Mouse (Mus musculus): ENCODE measurements around the gene Rrp1. TPM values are rescaled to one million over a fixed set of nuclear protein-coding genes. Genes with fewer than 3 reads are reported as not detected.
A peak's percentile ranks its signal among the peaks of the same experiment; 100 is the strongest.
"Not testable (repeated sequence)": the region's sequence is repeated elsewhere in the genome, so short reads cannot be mapped to it uniquely, and the experiment has no call there.

Gene Rrp1
- polyA plus RNA-seq, 2 experiments from 2014 or later = 107 to 148 TPM

DNA sequence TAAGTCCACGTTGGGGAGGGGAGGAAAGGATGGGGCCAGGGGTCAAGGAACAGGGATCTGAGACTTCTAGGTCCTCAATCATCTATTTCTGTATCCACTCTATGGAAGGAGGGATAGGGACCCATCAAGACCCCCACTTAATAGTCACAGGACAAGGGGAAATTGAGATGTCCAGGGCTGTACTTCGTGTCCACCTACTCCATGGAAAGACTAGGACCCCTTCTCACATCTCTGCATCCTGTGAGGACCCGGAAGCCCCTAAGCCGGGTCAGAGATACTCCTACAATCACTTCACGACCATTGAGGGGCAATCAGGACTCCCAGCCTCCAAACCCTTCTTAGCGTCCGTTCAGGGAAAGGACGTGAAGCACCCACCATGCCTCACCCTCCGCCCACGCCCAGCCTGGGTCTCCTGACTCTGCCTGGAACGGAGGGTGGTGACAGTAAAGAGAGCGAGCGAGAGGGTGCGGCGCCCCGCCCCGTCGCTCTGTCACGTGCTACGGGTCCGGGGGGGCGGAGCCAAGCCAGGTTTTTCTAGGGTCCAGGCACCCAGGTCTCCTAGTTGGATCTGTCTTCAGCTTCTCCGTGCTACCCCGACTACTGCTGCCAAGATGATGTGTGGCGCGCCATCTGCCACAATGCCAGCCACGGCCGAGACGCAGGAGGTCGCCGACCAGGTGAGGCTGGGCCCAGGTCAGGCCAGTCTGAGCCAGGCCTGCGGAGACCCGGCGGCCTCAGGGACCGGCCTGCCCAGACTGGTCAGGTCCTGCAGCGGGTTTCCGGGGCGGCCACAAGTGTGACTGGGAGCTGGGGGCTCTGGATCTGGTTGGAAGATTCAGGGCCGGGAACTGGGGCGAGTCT, 12.6 kb upstream of the Rrp1 start, which contains the start of gene Cstb:
Cstb (plus strand) TSS at position 489 of the 861 bp plus-strand sequence.
- peak; percentile 95 for ATAC-seq

DNA sequence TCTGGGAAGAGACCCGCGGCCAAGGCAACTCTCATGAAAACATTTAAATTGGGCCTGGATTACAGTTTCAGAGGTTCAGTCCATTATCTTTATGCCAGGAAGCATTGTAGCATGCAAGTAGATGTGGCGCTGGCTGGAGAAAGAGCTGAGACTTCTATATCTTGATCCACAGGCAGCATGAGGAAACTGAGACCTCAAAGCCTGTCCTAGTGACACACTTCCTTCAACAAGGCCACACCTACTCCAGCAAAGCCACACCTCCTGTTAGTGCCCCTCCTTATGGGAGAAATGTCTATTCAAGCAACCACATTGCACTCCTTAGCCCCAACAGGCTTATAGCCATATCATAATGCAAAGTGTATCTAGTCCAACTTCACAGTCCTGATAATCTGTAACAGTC, 9.8 kb upstream of the Rrp1 start:
- ATAC-seq = no peak

DNA sequence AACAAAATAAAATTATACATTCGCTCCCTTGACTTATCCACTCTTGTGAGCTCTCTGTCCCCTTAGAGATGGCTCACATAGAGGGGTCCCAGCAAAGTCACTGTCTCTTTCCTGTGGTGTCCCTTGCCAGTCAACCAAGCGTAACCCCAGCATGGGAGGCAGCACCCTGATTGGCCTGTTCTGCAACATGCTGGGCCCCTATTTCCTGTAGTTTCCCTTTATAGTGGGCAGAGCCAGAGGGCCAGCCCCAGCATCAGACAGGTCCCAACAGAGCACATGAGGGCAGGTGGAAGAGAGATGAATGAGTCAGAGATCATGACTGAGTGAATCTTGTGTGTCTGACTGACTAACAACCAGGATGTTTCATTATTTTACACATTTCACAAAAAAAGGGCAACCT, 8.1 kb upstream of the Rrp1 start:
- no peak for ATAC-seq

DNA sequence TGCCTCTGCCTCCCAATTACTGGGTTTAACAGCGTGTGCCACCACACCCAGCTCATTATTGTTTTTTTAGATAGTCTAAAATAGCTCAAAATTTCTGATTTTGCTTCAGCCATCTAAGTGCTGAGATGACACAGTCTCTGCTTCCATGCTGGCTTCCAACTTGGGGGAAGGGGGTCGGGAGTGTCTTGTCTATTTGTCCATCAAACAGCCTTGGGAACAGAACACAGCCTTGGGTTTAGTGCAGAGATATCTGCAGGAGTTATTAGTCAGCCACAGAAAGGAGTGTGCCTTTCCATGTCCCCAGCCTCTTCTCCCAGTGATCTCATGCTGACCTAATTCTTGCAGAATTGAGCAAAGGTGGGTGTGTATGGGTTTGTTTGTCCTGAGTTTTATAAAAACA, 5.9 kb upstream of the Rrp1 start:
- no peak for ATAC-seq

DNA sequence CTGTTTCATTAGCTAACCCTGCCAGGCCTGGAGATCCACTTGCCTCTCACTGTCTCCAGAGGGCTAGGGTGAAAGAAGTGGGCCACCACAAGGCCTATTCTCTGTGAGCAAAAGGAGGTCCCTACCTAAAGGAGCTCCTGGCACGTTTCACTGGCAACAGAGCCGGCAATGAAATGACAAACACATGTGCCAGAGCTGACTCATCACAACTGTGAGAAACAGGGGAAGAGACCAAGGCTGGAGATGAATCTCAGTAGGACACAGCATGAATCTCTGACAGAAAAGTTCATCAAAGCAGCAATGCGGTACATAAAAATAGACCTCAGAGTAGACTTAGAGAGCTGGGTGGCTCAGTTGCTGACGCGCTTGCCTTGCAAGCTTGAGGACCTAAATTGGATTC, 5.0 kb upstream of the Rrp1 start:
- ATAC-seq = no peak

DNA sequence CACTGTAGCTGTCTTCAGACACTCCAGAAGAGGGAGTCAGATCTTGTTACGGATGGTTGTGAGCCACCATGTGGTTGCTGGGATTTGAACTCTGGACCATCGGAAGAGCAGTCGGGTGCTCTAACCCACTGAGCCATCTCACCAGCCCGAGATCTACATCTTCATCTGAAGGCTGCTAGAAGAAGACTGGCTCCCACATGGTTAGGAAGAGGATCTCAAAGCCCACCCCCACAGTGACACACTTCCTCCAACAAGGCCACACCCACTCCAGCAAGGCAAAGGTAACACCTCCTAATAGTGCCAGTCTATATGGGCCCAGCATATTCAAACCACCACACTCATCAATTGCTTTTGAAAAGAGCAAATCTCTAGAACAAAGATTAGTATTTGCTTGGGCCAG, 2.1 kb upstream of the Rrp1 start:
- not testable (repeated sequence) for ATAC-seq

DNA sequence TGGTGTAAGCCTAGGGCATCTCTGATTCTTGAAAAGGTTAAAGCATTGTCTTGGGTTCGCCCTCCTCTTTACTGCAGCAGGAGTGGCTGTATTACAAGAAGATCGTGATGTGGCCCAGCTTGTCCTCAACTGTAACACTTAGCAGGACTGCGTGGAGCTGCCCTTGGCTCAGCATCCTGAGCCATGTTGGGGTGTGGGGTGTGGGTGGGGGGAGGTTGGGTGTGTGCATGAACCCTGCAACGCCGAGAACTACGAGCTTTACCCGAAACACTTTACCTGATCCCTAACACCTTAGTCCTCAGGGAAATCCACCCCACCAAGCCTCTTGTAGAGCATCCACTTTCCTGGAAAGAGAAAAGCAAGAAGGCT, 293 bp upstream of the Rrp1 start:
- no peak for ATAC-seq

DNA sequence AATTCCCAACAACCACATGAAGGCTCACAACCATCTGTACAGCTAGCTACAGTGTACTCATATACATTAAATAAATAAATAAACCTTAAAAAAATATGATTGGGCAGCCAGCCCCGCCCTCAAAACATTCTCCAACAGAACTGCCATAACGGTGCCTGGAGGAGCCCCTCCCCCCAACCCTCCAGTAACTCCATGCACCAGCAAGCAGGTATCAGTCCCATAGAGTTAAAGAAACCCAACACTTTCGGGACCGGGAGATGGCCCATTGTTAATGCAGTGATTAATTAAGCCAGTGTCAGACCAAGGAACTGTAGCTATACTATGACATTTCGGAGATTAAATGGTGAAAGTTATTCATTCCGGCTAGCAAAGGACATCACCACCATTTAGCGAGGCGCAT, 992 bp downstream of the Rrp1 start:
- no peak for ATAC-seq

DNA sequence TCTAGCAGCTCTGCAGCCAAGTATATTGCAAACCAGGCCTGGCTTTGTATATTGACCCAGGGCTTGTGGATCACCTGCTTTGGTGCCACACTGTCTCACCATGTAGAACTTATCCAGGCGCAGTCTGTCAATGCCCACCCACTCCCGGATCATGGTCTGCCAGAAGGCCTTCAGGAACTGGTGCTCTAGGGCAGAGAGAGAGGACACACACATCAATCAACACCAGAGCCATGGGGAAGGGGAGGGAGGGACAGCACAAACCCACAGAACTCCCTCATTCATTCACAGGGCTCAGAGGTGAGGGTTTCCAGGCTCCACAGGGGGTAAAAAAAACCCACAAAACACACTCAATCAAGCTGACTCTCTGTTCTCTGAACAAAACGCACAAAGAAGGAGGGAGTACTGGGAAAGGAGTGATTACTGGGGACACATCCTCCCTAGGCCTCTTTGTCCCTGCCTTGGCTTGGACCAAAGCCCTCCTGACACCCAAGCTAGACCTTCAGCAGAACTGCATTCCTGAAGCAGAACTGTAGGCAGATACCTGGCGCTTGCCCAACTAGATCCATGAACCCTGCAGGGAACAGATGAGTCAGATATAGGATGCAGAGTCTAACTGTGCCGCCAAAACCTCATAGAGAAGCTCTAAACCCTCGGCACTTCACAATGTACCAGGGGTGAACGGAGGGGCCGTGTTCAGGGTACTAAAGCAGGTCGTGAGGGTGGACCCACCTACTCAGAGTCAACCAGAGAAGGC, 3.6 kb downstream of the Rrp1 start:
- no peak for ATAC-seq

DNA sequence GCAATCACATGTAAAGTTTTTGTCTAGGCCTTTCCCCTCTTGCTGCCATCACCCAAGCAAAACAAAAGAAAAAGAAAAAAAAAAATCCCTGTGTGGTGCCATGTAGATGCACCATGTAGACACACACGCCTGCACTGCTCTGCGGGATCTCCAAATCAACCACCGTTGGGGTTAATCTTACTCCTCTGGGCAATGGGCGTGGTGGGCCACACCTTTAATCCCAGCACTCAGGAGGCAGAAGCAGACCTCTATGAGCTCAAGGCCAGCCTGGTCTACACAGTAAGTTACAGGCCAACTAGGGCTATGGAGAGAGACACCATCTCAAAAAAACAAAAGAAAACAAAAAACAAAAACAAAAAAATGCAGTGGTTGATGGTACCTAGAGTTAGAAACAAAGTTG, 5.7 kb downstream of the Rrp1 start:
- no peak for ATAC-seq

DNA sequence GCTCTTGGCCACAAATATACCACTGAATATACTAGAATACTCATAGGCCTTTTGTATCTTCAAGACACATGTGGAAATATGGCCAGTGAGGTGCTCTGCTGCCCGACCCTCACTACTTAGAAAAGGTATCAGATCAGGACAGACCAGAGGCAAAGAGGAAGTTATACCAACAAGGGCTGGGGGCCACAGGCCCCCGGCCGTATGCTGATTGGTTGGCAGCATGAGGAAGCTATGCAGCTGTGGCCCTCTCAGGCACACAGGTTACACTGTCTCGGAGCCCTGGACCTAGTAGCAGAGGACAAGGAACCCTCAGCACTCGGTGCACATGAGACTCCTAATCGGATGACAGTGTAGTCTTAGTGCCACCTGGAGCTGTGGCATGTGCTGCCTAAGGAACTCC, 6.7 kb downstream of the Rrp1 start:
- ATAC-seq = no peak

DNA sequence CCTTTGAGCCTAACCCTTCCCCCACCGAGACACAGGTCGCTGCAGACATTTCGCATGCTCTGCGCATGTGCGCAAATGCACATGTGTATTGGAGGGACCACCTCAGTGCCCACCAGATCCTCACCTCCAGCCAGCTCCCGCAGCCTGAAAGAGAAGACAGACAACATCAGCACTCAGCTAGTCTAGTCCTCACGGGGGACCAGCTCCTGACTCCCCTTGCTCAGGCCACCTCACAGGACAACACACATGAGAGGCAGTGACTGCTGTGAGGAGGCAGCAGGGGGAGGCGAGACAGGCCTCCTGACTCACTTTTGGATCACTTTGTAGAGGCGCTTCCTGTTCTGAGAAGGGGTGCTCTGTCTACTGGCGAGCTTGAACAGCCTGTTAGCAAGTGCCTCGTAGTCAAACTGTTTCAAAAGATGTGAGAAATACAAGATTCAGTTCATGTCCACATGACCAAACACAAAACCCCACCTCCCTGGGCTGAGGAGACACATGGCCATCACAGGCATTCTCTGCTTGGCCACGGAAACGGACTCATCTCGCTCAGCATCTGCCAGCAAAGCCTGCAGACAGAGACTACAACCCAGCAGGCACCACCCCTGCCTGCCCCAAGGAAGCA, 10.4 kb downstream of the Rrp1 start:
- peak; percentile 68 for ATAC-seq

DNA sequence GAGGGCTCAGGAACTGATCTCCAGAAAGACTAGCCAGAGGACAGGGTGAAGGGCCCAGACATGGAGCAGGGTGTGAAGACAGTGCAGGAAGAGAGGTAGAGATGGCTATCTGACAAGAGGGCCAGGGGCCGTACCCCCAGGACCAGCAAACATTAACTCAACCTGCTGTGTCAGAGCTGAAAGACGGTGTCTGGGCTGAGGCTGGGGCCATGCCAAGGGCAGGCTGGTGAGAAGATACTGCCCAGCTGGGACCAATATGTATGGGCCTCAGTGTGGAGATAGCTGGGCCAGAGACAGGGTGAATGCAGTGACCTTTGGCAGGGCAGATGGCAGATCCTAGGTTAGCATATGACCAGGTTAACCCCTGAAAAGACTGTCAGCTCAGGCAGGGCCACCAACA, 11.7 kb downstream of the Rrp1 start:
- no peak for ATAC-seq

DNA sequence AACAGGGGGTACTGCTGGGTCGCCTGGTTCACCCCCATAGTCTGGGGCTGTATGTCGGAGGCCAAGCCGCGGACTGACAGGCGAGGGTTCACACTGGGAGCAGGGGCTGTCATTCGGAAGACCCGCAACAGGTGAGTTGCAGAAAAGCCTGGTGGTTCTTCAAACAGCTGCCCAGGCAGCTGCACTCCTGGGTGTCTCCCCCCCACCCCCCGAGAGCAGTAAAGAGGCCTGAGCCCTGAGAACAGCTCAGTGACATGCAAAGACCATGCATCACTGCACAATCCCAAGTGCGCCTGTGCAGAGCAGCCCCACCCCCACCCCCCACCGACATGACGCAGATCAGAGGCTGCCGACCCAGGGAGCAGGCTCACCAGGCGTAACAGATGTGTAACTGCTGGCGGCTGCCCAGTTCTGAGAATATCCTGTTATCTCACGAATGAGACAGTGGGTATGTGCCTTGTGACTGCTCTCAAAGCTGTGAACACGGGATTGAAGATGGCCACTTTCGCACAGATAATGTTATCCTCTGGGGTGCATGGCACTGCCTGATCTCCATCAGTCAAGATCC, 13.7 kb downstream of the Rrp1 start:
- ATAC-seq = peak; percentile 76

DNA sequence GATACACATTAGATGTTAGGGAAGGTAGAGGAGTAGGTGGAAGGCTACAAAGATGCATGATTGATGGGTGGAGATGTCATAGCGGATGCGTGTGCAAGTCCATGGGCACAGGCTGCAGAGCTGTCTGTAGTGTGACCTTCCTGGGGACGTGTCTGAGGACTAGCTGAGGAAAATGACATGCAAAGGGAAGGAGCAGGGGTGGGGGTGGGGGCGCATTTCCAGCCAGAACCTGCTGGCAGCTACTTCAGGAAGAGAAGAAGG, 16.3 kb downstream of the Rrp1 start:
- ATAC-seq = no peak

DNA sequence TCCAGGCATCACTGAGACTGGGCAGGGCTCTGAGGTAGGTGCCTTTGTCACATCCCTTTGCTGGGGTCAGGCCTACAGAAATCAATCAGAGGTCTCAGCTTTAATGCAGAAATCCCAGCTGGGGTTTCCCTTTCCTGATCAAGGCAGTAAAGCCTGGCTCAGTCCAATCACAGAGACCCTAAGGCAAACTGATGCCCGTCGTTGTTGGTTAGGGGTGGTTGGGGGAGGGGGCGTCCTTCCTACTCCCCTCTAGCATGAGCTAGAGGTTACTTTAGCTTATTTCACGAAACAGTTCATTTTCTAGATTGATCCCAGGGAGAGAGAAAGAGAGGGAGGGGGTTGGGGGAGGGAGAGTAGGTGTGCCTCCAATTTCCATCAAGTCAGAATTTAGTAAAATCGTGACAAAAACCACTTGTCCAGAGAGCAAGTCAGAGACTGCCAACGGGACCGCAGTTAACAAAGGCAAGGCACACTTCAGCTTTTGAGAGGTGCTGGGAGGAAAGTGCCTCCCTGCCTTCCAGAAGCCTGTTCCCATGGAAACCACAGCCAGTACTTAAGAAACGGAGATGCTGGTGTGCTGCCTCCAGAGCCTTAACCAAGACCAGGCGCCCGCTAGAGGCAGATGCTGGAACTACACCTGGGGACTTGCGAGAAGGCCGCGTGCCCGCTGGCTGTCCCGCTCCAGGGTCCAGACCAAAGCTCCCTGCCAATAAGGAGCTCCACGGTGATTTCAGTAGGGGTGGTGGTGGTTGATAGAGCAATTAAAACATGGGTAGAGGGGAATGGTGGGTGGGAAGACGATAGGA, 16.8 kb downstream of the Rrp1 start:
- peak; percentile 64 for ATAC-seq

DNA sequence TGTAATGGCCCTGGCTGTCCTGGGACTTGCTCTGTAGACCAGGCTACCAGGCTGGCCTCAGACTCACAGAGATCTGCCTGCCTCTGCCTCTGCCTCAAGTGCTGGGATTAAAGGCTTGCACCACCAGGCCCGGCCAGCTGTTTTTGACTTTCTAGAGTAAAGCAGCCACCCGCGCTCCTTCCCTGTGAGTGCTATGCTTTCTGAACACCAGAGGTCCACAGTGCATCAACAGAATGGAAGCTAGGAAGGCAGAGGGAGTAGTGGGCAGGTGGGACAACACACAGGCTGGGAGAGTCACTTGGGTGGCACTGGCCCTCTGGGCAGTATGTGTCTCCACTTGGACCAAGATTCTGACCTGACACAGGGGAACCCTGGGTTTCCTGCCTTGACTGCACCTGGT, 17.5 kb downstream of the Rrp1 start:
- ATAC-seq = no peak

DNA sequence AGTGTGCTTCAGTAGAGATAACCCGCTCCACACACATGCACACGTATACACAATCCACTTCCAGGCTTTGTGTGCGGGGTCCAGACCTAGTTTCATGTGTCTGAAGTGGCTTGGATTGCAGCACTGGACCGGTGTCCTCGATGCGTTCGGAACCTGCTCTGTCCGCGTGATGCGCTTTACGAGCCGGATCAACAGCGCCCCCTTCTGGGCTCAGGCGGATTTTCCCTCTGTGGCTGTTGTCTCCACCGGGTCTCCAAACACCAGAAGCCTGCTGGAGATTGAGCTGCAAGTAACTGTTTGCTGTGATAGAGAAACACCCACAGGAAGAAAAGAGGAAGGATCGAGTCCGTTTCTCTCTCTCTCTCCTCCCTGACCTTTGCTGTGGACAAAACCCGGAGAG, 20.8 kb downstream of the Rrp1 start:
- ATAC-seq = peak; percentile 74

DNA sequence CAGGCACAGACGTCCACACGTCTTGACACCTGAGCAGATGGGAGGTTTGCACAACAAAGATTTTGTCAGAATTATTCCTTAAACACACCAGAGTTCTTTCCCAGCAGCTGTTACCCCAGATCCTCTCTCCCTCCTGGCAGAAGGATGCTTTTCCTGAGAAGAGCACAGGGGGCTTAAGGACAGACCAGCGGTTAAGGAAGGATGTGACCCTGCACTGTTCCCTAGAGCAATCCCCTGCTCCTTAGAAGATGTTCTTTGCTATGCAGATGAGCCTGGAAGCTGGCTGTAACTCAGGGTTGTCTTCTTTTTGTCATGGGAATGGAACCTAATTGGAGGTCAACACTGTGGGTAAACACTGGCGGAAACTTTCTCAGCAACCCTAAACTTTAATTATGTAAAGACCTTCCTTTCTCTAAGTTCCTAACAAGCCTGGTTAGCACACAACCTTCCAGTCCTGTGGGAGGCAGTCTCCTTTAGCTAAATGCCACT, 21.8 kb downstream of the Rrp1 start:
- ATAC-seq = no peak

DNA sequence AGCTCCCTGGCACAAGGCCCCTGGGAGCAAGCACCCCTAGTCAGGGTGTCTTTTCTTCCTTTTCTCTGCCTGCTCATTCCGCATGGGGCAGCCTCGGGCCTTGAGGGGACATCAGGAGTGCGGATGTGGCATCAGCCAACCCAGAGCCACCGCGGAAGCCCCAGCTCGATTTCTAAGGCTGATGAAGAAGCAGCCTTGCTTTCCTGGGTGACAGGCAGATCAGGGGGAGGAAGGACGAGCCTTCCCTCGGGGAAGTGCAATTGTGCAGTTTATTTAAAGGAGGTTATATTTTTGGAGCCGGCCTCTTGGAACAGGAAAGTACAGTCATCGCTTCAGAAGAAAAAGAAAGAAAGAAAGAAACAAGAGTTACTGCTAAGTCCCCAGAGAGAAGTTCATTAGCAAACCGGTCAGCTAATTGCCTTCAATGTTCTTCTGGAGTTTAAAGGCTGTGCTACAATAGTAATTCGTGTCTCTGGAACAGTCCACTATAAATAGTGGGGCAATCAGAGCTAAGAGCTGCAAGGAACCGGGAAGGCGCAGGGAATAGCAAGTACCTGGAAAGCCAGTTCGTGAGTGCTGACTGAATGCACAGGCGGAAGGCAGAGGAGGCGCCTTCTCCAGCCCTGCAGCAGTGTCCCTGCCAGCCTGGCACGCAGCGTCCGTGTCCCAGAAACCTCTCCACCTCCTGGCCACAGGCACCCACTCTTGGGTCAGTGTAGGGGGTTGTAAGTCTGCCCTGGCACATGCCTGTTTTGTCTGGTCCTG, 24.4 kb downstream of the Rrp1 start:
- ATAC-seq = no peak

DNA sequence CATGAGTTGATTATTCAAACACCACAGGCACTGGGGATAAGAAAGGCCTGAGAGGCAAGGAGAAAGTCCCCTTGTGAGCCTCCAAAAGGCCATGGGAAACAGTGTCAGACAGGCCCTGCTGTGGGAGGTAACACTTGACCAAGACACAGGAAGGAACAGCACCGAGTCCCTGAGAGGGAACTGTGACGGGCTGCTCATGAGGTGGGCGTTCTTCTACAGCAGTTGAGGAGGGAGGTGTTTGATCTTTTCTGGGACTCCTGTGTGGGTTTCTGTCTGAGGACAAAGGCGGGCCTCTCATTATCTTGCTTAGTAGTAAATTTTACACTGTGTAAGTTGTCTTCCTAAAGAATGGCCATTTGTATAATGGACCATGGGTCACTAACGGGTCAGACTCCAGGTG, 27.3 kb downstream of the Rrp1 start:
- peak; percentile 51 for ATAC-seq

DNA sequence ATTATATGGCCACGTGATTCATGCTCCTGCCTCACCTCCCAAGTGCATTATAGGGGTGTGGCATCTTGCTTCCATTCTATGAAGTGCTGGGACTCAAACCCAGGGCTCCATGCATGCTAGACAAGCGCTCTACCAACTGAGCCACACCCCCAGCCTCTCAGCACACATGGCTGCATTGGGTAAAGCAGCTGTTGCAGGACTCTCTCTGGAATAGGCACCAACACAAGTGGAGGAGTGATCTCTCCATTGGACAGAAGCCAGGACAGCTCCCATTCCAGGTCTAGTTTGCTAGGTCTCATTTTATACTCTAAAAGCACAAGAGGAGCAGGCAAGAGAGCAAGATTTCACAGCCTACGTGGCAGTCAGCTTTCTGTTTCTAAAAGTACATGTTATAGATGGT, 29.3 kb downstream of the Rrp1 start:
- no peak for ATAC-seq
